Comparison of ENCODE assay signal across 14 mouse cellular contexts in the genomic region with DNA sequence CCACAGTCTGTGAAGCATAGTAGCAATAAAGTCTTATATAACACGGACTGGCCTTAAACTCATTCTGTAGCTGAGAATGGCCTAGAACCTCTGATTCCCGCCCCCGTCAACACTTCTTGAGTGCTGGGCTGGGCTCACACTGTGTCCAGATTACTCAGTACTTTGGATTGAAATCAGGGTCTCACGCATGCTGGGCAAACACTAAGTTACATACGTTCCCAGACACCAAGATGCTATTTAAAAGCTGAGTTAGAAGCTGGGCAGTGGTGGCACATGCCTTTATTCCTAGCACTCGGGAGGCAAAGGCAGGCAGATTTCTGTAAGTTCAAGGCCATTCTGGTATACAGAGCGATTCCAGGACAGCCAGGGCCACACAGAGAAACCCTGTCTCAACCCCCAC. TPM values are rescaled to one million over a fixed set of nuclear protein-coding genes. Genes with fewer than 3 reads are reported as not detected.
DNase-seq lines count a peak whose midpoint lies in the region; ATAC-seq and TF ChIP-seq lines count a peak whose summit lies in the region.
"Had no signal": no experiment of that assay in that cellular context is flagged by ENCODE, and none has a peak within 500 bp of the region (broad histone marks: within the 10 kb centered on the region; RNA-seq: fewer than 3 reads in every experiment).

No protein-coding gene starts in this region.

- no peak for TF ChIP-seq CTCF in olfactory bulb, adult 2 months (IDR thresholded peaks at IDR 0.05; ENCODE audit: insufficient read depth, low read depth, low read length)

- no peak for TF ChIP-seq POLR2A in olfactory bulb, adult 2 months (IDR thresholded peaks at IDR 0.05; ENCODE audit: insufficient read depth, low read depth, low read length)

- no peak overlapping the region for H3K27ac ChIP-seq in forebrain, embryonic 11.5 days (ENCODE audit: low read depth, low read length)
- no peak overlapping the region for H3K27ac ChIP-seq in forebrain, embryonic 16.5 days (ENCODE audit: low read length)
- H3K27ac ChIP-seq in olfactory bulb, adult 2 months (ENCODE audit: insufficient read depth, low read depth, low read length): peak overlapping the region; percentile 61; the same call in 1 of the 2 replicates
- no peak overlapping the region for H3K27ac ChIP-seq in heart, embryonic 11.5 days (ENCODE audit: low read depth, low read length)
- H3K27ac ChIP-seq: embryonic facial prominence, embryonic 12.5 days; hindbrain, embryonic 10.5 days; hindbrain, embryonic 14.5 days had no signal

- no peaks in the 10 kb centered on the region for H3K36me3 ChIP-seq in forebrain, embryonic 11.5 days (ENCODE audit: control insufficient read depth, insufficient read depth, low read length)
- no peaks in the 10 kb centered on the region for H3K36me3 ChIP-seq in forebrain, embryonic 16.5 days (ENCODE audit: control insufficient read depth, insufficient read depth)
- no peaks in the 10 kb centered on the region for H3K36me3 ChIP-seq in heart, embryonic 11.5 days (ENCODE audit: control insufficient read depth, insufficient read depth, low read length)
- H3K36me3 ChIP-seq: embryonic facial prominence, embryonic 12.5 days; heart, embryonic 12.5 days; hindbrain, embryonic 10.5 days had no signal

- no peak for ATAC-seq in forebrain, embryonic 11.5 days (replicated peaks; ENCODE audit: low FRiP score)
- ATAC-seq in forebrain, embryonic 16.5 days: no peak
- ATAC-seq in heart, embryonic 11.5 days (replicated peaks; ENCODE audit: insufficient number of reproducible peaks, low FRiP score, low TSS enrichment): no peak
- ATAC-seq: forebrain, embryonic 14.5 days had no signal

- no peak overlapping the region for H3K9ac ChIP-seq in forebrain, embryonic 11.5 days (ENCODE audit: low read length)
- no peak overlapping the region for H3K9ac ChIP-seq in forebrain, embryonic 16.5 days (replicated peaks; ENCODE audit: low read depth, low read length)
- no peak overlapping the region for H3K9ac ChIP-seq in heart, embryonic 11.5 days (ENCODE audit: low read depth, low read length)
- H3K9ac ChIP-seq: embryonic facial prominence, embryonic 12.5 days; hindbrain, embryonic 14.5 days had no signal

- WGBS in forebrain, embryonic 11.5 days: 81% methylated on average over 7 of the region's 7 CpGs
- WGBS in forebrain, embryonic 16.5 days: 79% methylated on average over 7 of the region's 7 CpGs
- 84% methylated on average over 7 of the region's 7 CpGs for WGBS in olfactory bulb, adult 2 months
- WGBS in heart, embryonic 11.5 days (ENCODE audit: insufficient replicate concordance): 74% methylated on average over 7 of the region's 7 CpGs

- no peak overlapping the region for H3K4me2 ChIP-seq in forebrain, embryonic 11.5 days (ENCODE audit: low read depth, low read length, severe bottlenecking)
- no peak overlapping the region for H3K4me2 ChIP-seq in forebrain, embryonic 16.5 days (ENCODE audit: low read length)
- no peak overlapping the region for H3K4me2 ChIP-seq in heart, embryonic 11.5 days
- H3K4me2 ChIP-seq: embryonic facial prominence, embryonic 12.5 days; hindbrain, embryonic 14.5 days had no signal

- DNase-seq in forebrain, embryonic 11.5 days (ENCODE audit: low spot score): peak; percentile 20
- DNase-seq in NIH3T3 (ENCODE audit: low read depth): peak; percentile 48
- no peak for DNase-seq in spleen, postnatal 10 days (ENCODE audit: low spot score in 2 of 2)
- no peak for DNase-seq in left cerebral cortex, adult 18-20 months (ENCODE audit: low spot score in 2 of 2)
- DNase-seq: cerebellum, adult 11-12 months; heart, adult 2 months had no signal

- no peaks in the 10 kb centered on the region for H3K9me3 ChIP-seq in forebrain, embryonic 11.5 days (ENCODE audit: control insufficient read depth, low read length)
- H3K9me3 ChIP-seq in forebrain, embryonic 16.5 days (ENCODE audit: control insufficient read depth, low read length): no peaks in the 10 kb centered on the region
- H3K9me3 ChIP-seq in heart, embryonic 11.5 days (replicated peaks; ENCODE audit: control insufficient read depth, low read length): no peaks in the 10 kb centered on the region
- H3K9me3 ChIP-seq: embryonic facial prominence, embryonic 12.5 days; hindbrain, embryonic 10.5 days had no signal

- H3K4me1 ChIP-seq in forebrain, embryonic 11.5 days (replicated peaks; ENCODE audit: control insufficient read depth, insufficient read depth, low read length): 0 out of 2 replicates have a peak, but pooled peaks cover 4% of the 10 kb centered on the region
- H3K4me1 ChIP-seq in forebrain, embryonic 16.5 days (replicated peaks; ENCODE audit: control insufficient read depth, insufficient read depth, low read length): peaks cover 10% of the 10 kb centered on the region
- peaks cover 17% of the 10 kb centered on the region for H3K4me1 ChIP-seq in olfactory bulb, adult 2 months (ENCODE audit: control insufficient read depth, insufficient read depth, low read length)
- 0 out of 2 replicates have a peak, but pooled peaks cover 4% of the 10 kb centered on the region for H3K4me1 ChIP-seq in heart, embryonic 11.5 days (ENCODE audit: control insufficient read depth, insufficient read depth, low read length)

- H3K4me3 ChIP-seq in forebrain, embryonic 11.5 days (ENCODE audit: low read depth, low read length): no peak overlapping the region
- no peak overlapping the region for H3K4me3 ChIP-seq in forebrain, embryonic 16.5 days (replicated peaks; ENCODE audit: low read length)
- no peak overlapping the region for H3K4me3 ChIP-seq in olfactory bulb, adult 2 months (ENCODE audit: insufficient read depth, low read depth, low read length)
- H3K4me3 ChIP-seq in heart, embryonic 11.5 days (ENCODE audit: low read depth, low read length): no peak overlapping the region
- H3K4me3 ChIP-seq: embryonic facial prominence, embryonic 12.5 days; heart, adult 2 months; heart, embryonic 12.5 days; hindbrain, embryonic 10.5 days had no signal

- H3K27me3 ChIP-seq in forebrain, embryonic 11.5 days (ENCODE audit: control insufficient read depth, insufficient read depth, low read length): no peaks in the 10 kb centered on the region
- no peaks in the 10 kb centered on the region for H3K27me3 ChIP-seq in forebrain, embryonic 16.5 days (replicated peaks; ENCODE audit: control insufficient read depth, insufficient read depth, low read length)
- H3K27me3 ChIP-seq in heart, embryonic 11.5 days (ENCODE audit: control insufficient read depth, insufficient read depth, low read length): no peaks in the 10 kb centered on the region
- H3K27me3 ChIP-seq: embryonic facial prominence, embryonic 12.5 days; heart, embryonic 12.5 days had no signal

RNA-seq across cellular contexts. Expression of gene Mrpl33, which starts 1.4 kb away (rescaled TPM):
- 201 and 224 TPM in 2 replicates for polyA plus RNA-seq in forebrain, embryonic 11.5 days (2014; fragmentation: Nextera tagmentation; extraction: Ambion mirVana)
- 196 and 213 TPM in 2 replicates for polyA plus RNA-seq in forebrain, embryonic 16.5 days (2015; fragmentation: Nextera tagmentation; extraction: Ambion mirVana)
- polyA plus RNA-seq in olfactory bulb, adult 2 months (2012; ENCODE audit: insufficient read depth, insufficient read length, low replicate concordance, missing spikeins): not detected in 2 replicates
- 10 to 100 TPM; 84.2 to 88.7 TPM for total RNA-seq in left cerebral cortex, adult 18-20 months (2021)
- polyA plus RNA-seq in heart, embryonic 11.5 days (2014; fragmentation: Nextera tagmentation; extraction: Ambion mirVana): 323 and 328 TPM in 2 replicates

Comparison
In these comparisons a context has a peak if more than half of its experiments do, and no peak if none do; other contexts are left out.
1. DNase-seq: peak in forebrain, embryonic 11.5 days (single experiment) and NIH3T3 (single experiment); none in spleen, postnatal 10 days (0 of 2) and left cerebral cortex, adult 18-20 months (0 of 2).